Mouse (Mus musculus): Measurements from ENCODE around the gene Mup10. TPM values are rescaled to one million over a fixed set of nuclear protein-coding genes. Genes with fewer than 3 reads are reported as not detected.
"Not testable (repeated sequence)": the region's sequence is repeated elsewhere in the genome, so short reads cannot be mapped to it uniquely, and the experiment has no call there.

Gene Mup10
- total RNA-seq (2014; fragmentation: Nextera tagmentation) (not detected in 2 replicates), total RNA-seq (2017) (not detected in 2 replicates)

DNA sequence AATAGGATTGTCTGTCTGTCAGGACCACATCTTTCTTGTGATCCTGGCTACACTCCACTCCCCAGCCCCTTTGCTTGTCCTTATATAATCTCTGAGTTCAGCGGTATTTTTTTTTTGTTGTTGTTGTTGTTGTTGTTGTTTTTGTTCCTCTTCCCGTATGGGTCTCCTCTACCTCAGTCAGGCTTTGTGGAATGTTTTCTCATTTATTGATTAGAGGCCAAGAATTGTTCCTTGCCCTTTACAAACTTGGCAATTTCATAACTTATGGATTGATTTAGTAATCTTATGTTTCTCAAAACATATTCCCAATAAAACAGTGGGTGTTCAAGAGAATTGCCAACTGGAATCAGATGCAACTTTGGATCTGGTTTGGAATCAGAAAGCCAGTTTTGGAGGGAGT lies at the start of gene Mup10:
Gene Mup10 (minus strand): TSS at position 101 of the 400 bp plus-strand sequence.
- ATAC-seq (replicated peaks; ENCODE audit: low FRiP score, low TSS enrichment, poor library complexity, severe bottlenecking), result not testable (repeated sequence)

Other genes with a start within 250 kb of the Mup10 start
- not detected in 2 replicates for gene Mup9, start 160.2 kb downstream of the Mup10 start, total RNA-seq (2014; fragmentation: Nextera tagmentation)
- not detected in 2 replicates for gene Mup9, start 160.2 kb downstream of the Mup10 start, total RNA-seq (2017)
- not detected in 2 replicates for gene Mup1, start 80.2 kb downstream of the Mup10 start, total RNA-seq (2014; fragmentation: Nextera tagmentation)
- not detected in 2 replicates for gene Mup1, start 80.2 kb downstream of the Mup10 start, total RNA-seq (2017)
- gene Mup11, start 80.2 kb upstream of the Mup10 start, total RNA-seq (2014; fragmentation: Nextera tagmentation), result not detected in 2 replicates
- not detected in 2 replicates for gene Mup11, start 80.2 kb upstream of the Mup10 start, total RNA-seq (2017)
- gene Mup12, start 159.1 kb upstream of the Mup10 start, total RNA-seq (2014; fragmentation: Nextera tagmentation), result not detected in 2 replicates
- gene Mup12, start 159.1 kb upstream of the Mup10 start, total RNA-seq (2017), result not detected in 2 replicates
- not detected in 2 replicates for gene Mup22, start 239.3 kb upstream of the Mup10 start, total RNA-seq (2014; fragmentation: Nextera tagmentation)
- gene Mup22, start 239.3 kb upstream of the Mup10 start, total RNA-seq (2017), result not detected in 2 replicates

Measured in megakaryocyte-erythroid progenitor cell, adult 5-6 weeks (primary cell).